Mouse (Mus musculus): Measurements from ENCODE around the gene Gm5538. TPM values are rescaled to one million over a fixed set of nuclear protein-coding genes. Genes with fewer than 3 reads are reported as not detected.
A peak's percentile ranks its signal among the peaks of the same experiment; 100 is the strongest.

Gm5538 gene
- not detected for total RNA-seq (2021)
- long read RNA-seq, experiment 1: 0 reads
- long read RNA-seq, experiment 2: 0 reads

DNA sequence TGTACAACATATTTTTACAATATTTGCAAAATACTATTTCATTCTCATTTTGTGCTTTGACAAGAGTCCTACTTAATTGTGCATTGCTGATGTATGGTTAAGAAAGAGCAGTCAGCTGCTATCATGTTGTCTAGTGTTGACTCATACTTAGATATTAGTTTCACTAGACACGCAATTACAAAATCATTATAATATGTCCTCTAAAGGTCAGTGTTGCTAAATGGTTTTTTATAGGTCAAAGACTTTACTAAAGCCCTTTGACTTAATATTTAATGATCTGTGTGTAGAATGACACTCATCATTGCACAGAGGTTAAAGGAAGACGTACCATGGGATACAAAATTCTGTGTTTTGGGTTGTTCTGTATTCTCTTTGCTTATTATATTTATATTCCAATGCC lies at the start of gene Gm5538:
TSS of gene Gm5538 (plus strand) at position 301 of the 400 bp plus-strand sequence.
- DNase-seq: no peak

DNA sequence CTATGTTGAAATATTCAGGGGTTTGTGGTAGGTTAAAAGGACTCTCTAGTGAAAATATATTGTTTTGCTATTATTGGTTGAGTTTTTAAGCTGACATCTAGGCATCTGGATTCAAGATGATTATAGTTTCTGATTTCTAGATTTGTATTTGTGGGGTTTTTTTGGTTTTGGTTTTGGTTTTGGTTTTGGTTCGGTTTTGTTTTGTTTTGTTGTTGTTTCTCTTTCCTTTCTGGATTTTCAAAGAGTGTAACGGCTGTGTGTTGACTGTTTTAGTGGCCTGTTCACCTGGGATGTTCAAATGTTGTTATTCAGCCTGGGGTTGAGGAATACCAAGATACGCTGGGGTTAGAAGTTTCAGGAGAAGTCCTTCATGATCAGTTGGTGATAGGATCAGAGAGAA lies 32.2 kb upstream of the Gm5538 start:
- no peak for DNase-seq

DNA sequence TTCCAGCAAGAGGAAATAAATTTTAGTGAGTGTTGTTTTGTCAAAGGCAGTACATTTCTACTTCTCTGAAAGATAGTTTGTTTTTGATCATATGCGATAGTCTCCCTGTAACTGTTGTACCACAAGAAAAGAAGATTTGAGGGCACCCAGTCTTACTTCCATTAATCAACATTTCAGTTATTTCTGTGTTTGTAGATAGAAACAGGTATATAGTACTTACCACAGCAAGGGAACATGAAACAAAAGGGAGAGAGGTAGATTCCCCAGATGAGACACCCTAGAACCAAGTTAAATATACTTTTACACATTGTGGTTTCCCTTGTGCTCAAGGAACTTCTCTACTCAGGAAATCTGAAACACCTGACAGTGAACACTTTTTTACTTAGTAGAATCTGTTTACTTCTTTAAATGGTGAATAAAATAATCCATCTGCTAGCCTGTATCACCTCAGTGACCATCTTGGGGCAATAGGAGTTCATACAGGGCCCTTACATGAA lies 26.9 kb upstream of the Gm5538 start:
- DNase-seq: no peak

DNA sequence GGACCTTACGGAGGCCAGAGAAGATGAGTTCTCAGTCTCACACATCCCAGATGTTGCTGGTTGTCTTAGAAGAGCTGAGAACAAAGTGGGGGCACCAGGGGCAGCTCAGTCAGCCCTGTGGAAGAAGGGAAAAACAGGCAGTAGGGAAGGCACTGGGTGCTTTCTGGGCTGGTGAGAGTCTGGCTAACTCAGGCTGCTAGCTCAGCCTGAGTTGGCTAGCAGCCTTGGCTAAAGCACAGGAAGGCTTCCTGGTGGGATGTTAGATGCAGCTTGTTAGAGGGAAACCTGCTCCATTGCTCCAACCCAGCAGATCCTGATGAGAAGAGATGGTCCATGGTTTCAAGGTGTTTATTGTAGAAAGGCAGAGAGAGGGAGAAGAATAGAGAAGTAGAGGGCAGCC lies 10.3 kb downstream of the Gm5538 start:
- no peak for DNase-seq

DNA sequence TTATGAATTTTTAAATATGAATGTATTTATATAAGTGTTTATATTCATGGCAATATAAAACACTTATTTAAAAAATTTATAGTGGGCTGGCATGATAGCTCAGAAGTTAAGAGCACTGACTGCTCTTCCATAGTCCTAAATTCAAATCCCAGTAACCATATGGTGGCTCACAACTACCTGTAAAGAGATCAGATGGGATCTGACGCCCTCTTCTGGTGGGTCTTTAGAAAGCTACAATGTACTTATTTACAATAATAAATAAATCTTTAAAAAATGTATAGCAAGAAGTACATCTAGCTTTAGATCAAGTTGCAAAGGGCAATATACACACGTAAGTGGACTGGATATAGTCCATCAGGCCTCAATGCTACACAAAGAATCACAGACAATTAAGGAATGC lies 14.6 kb downstream of the Gm5538 start:
- DNase-seq: peak in 1 of 2 experiments; percentile 8

Other genes with a start within 250 kb of the Gm5538 start
- gene Gm8298, start 131.3 kb downstream of the Gm5538 start, total RNA-seq (2021): not detected
- not detected for gene C130079G13Rik, start 195.4 kb downstream of the Gm5538 start, total RNA-seq (2021)